Mouse (Mus musculus): Measurements from ENCODE around the gene Mrpl53.
"Not testable (repeated sequence)": the region's sequence is repeated elsewhere in the genome, so short reads cannot be mapped to it uniquely, and the experiment has no call there.

DNA sequence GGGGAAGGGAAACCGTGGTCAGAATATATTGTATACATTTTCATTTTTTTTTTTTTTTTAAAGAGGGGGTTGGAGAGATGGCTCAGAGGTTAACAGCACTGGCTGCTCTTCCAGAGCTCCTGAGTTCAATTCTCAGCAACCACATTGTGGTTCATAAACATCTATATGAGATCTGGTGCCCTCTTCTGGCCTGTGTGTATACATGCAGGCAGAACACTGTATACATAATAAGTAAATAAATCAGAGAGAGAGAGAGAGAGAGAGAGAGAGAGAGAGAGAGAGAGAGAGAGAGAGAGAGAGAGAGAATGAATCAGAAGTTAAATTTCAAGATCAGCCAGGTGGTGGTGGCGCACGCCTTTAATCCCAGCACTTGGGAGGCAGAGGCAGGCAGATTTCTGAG lies 50.6 kb downstream of the Mrpl53 start:
- TF ChIP-seq TAL1 (conservative IDR thresholded peaks at IDR 0.05; ENCODE audit: low read depth, low read length); POLR2AphosphoS5 (IDR thresholded peaks at IDR 0.05; ENCODE audit: insufficient replicate concordance, low read depth, low read length); GATA1 (IDR thresholded peaks at IDR 0.05; ENCODE audit: borderline replicate concordance, low read length): not testable (repeated sequence)
- 0 out of 2 replicates have a peak, but pooled peaks have one; percentile 29 for TF ChIP-seq CTCF (IDR thresholded peaks at IDR 0.05; ENCODE audit: low read depth, low read length)
